Mouse (Mus musculus): ENCODE results near the gene Peak1.

DNA sequence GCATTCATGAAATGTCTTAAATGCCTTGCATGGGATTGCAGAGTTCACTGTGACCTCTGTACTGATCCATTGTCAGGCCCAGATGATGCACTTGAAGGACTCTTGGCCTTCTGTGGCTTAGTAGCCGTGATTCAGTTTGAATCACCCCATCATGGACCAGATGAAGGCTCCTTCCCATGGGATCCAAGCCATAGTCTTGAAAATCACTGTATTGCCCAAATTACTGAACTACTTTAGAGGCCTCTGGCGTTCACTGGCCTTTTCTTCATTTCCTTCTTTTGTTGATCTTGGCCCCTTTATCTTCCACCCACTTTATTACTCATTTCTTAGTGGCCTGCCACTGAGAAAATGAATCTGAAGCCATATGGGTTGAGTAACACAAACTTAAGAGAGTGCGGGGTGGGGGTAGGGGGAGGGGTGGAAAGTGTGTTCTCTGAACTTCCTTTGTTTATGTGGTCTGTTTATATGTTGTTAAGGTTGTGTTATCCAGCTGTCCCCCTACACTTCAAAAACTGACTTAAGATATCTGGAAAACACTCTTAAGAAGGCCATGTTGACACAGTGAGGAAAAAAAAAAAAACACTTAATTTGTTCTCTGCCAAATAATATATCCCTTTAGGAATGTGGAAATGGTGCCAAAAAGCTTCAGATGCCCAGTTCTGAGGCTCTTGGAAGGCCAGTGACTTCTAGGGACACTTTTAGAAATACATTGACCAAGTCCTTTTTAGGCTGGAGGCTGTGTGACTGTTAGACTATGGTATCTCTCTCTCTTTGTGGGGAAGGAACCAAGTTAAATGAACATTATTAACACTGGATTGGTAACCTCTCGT, 46.0 kb upstream of the Peak1 start:
- TF ChIP-seq CTCF (IDR thresholded peaks at IDR 0.05; ENCODE audit: borderline replicate concordance, insufficient read depth, low read length) (no peak), POLR2A (IDR thresholded peaks at IDR 0.05; ENCODE audit: low read depth, low read length) (no peak)

Data from embryonic fibroblast, embryonic 13.5 days (primary cell).